Mouse (Mus musculus): ENCODE results near the gene Gm28051.

The Gm28051 gene

GRCm38 (mm10) chr12:102706833-102707463, 50.6 kb downstream of the Gm28051 start:
- DNase-seq (ENCODE audit: inconsistent age in 2 of 2, low spot score in 1 of 2): no peak

- peak; percentile 61 to 77 for DNase-seq (ENCODE audit: inconsistent age in 2 of 2, low spot score in 1 of 2)
Observed at GRCm38 (mm10) chr12:102705906-102706640, 51.5 kb downstream of the Gm28051 start.

GRCm38 (mm10) chr12:102705216-102705871, 52.2 kb downstream of the Gm28051 start:
- peak; percentile 93 to 96 for DNase-seq (ENCODE audit: inconsistent age in 2 of 2, low spot score in 1 of 2)

GRCm38 (mm10) chr12:102704457-102705198, 52.9 kb downstream of the Gm28051 start, which contains the start of gene Itpk1:
Gene Itpk1 (minus strand): TSS chr12:102704930.
- DNase-seq (ENCODE audit: inconsistent age in 2 of 2, low spot score in 1 of 2): peak; percentile 70 to 80

GRCm38 (mm10) chr12:102703921-102704408, 53.6 kb downstream of the Gm28051 start:
- DNase-seq (ENCODE audit: inconsistent age in 2 of 2, low spot score in 1 of 2): no peak

GRCm38 (mm10) chr12:102703441-102703840, 54.1 kb downstream of the Gm28051 start:
- DNase-seq (ENCODE audit: inconsistent age in 2 of 2, low spot score in 1 of 2): peak; percentile 44 to 74

- peak; percentile 66 to 87 for DNase-seq (ENCODE audit: inconsistent age in 2 of 2, low spot score in 1 of 2)
Observed at GRCm38 (mm10) chr12:102703111-102703412, 54.5 kb downstream of the Gm28051 start.

GRCm38 (mm10) chr12:102702356-102703110, 55.0 kb downstream of the Gm28051 start:
- peak; percentile 66 to 90 for DNase-seq (ENCODE audit: inconsistent age in 2 of 2, low spot score in 1 of 2)

GRCm38 (mm10) chr12:102701691-102702207, 55.8 kb downstream of the Gm28051 start:
- no peak for DNase-seq (ENCODE audit: inconsistent age in 2 of 2, low spot score in 1 of 2)

GRCm38 (mm10) chr12:102700453-102700852, 57.1 kb downstream of the Gm28051 start:
- DNase-seq (ENCODE audit: inconsistent age in 2 of 2, low spot score in 1 of 2): no peak

- DNase-seq (ENCODE audit: inconsistent age in 2 of 2, low spot score in 1 of 2): no peak
Observed at GRCm38 (mm10) chr12:102699156-102699555, 58.4 kb downstream of the Gm28051 start.

- DNase-seq (ENCODE audit: inconsistent age in 2 of 2, low spot score in 1 of 2): no peak
Observed at GRCm38 (mm10) chr12:102698089-102698684, 59.4 kb downstream of the Gm28051 start.

GRCm38 (mm10) chr12:102697381-102697780, 60.2 kb downstream of the Gm28051 start:
- no peak for DNase-seq (ENCODE audit: inconsistent age in 2 of 2, low spot score in 1 of 2)

- no peak for DNase-seq (ENCODE audit: inconsistent age in 2 of 2, low spot score in 1 of 2)
Observed at GRCm38 (mm10) chr12:102696635-102697354, 60.8 kb downstream of the Gm28051 start.

GRCm38 (mm10) chr12:102695369-102696239, 62.0 kb downstream of the Gm28051 start:
- DNase-seq (ENCODE audit: inconsistent age in 2 of 2, low spot score in 1 of 2): no peak

- DNase-seq (ENCODE audit: inconsistent age in 2 of 2, low spot score in 1 of 2): no peak
Observed at GRCm38 (mm10) chr12:102691761-102692160, 65.8 kb downstream of the Gm28051 start.

- DNase-seq (ENCODE audit: inconsistent age in 2 of 2, low spot score in 1 of 2): peak in 1 of 2 experiments; percentile 79
Observed at GRCm38 (mm10) chr12:102691180-102691579, 66.4 kb downstream of the Gm28051 start.

Data from adrenal gland, adult (tissue).